Mouse (Mus musculus) embryo, embryonic 10.5 days (tissue): Measurements from ENCODE around the gene Adam30.
"Not testable (repeated sequence)": the region's sequence is repeated elsewhere in the genome, so short reads cannot be mapped to it uniquely, and the experiment has no call there.

ENCODE experiments used
- DNase-seq: peaks from one replicate; pipeline ENCODE4 v3.0.0-alpha.2; 2015; ENCODE audit warnings: low spot score

Adam30 gene

GRCm38 (mm10) chr3:98160330-98160729, at the start of gene Adam30:
TSS of gene Adam30 (plus strand) at chr3:98160630.
- no peak for DNase-seq

GRCm38 (mm10) chr3:98118252-98118651, 42.2 kb upstream of the Adam30 start:
- no peak for DNase-seq

DNA sequence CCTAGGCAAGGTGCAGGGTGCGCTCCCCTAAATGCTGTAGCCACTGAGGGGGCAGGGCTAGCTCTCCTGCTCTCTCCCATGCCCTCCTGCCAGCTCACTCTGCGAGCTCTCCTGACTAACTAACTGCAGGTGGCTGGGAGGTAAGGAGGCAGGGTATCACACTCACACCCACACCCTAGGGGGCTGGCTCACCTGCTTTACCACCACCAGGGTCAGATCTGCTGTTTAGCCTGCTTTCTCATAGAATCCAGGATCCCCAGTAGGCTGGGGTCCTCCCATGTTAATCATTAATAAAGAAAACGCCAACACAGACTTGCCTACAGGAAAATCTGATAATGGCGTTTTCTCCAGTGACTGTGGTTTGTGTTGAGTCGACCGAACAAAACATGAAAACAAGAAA, 41.1 kb upstream of the Adam30 start:
- DNase-seq = no peak

DNA sequence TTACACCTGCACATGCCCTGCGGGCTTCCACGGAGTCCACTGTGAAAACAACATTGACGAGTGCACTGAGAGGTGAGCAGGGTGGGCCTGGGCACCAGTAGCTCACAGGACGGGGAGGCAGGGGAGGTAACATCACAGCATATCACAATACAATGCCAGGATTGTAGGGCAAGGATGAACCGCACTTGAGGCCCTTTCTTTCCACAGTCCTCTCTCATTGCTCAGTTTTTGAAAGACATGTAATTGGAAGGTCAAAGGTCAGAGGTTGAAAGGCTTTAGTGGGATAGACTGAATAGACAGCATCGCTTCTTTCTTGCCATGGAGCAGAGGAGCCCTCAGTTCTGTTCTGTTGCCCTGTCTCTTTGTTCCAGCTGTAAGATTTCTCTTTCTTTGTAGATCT, 39.5 kb upstream of the Adam30 start:
- peak; percentile 83 for DNase-seq

GRCm38 (mm10) chr3:98127775-98128174, 32.7 kb upstream of the Adam30 start:
- no peak for DNase-seq

DNA sequence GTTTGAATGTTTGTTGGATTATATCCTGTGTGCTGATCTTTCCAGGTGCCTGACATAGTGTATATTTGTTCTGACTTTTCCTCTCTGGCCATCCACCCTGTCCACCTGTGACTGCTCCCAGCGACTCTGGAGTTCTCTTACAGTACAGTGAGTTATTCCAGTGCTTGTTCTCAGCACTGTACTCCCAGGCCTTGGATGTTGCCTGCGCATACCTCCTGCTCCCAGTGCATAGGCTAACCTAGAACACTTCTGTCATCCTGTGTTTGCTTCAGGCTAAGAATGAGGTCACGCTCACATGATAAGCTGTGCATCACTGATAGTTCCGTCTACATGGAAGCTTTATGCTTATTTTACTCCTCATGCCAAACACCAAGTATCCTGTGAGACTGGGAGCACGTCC, 31.7 kb upstream of the Adam30 start:
- DNase-seq = no peak

DNA sequence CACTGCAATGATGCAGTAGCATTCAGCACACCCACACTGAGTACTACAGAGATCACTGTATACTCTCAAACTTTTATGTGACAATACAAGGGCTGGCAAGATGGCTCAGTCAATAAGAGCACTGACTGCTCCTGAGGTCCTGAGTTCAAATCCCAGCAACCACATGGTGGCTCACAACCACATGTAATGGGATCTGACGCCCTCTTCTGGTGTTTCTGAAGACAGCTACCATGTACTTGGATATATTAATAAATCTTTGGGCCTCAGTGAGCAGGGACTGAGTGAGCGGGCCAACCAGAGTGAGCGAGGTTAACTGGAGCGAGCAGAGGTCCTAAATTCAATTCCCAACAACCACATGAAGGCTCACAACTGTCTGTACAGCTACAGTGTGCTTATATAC, 28.3 kb upstream of the Adam30 start:
- not testable (repeated sequence) for DNase-seq

- DNase-seq = no peak
Observed at GRCm38 (mm10) chr3:98132636-98133035, 27.8 kb upstream of the Adam30 start.

- DNase-seq = no peak
Observed at GRCm38 (mm10) chr3:98141456-98141855, 19.0 kb upstream of the Adam30 start.

DNA sequence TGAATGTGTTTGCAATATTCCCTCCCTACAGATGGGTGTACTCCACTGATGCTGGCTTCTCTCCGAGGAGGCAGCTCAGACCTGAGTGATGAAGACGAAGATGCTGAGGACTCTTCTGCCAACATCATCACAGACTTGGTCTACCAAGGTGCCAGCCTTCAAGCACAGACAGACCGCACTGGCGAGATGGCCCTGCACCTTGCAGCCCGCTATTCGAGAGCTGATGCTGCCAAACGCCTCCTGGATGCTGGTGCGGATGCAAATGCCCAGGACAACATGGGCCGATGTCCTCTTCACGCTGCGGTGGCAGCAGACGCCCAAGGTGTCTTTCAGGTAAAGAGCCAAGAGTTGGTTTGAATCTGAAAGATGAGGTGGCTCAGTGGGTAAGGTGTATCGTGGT, 17.6 kb upstream of the Adam30 start:
- no peak for DNase-seq

- no peak for DNase-seq
Observed at GRCm38 (mm10) chr3:98145204-98145603, 15.2 kb upstream of the Adam30 start.

GRCm38 (mm10) chr3:98146471-98147410, 13.7 kb upstream of the Adam30 start:
- DNase-seq = no peak

GRCm38 (mm10) chr3:98147706-98148105, 12.7 kb upstream of the Adam30 start:
- no peak for DNase-seq

DNA sequence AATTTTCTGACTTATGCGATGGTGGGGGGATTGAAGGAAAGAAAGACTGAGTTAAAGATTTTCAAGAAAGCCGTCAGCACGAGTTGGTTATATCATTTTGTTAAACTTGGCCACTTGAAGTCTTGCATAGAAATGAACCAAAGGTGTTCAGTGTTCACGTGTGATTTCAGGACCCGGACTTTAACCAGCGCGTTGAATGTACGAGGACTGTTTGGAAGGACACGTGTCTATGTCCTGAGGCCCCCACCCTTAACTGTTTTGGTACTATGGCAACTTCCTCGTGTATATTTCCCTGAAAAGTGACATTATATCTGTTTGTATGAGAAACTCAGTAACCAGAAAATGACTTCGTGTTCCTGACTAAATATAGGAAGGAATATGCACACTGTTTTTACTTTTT, 10.5 kb upstream of the Adam30 start:
- no peak for DNase-seq

GRCm38 (mm10) chr3:98151016-98151415, 9.4 kb upstream of the Adam30 start:
- no peak for DNase-seq

DNA sequence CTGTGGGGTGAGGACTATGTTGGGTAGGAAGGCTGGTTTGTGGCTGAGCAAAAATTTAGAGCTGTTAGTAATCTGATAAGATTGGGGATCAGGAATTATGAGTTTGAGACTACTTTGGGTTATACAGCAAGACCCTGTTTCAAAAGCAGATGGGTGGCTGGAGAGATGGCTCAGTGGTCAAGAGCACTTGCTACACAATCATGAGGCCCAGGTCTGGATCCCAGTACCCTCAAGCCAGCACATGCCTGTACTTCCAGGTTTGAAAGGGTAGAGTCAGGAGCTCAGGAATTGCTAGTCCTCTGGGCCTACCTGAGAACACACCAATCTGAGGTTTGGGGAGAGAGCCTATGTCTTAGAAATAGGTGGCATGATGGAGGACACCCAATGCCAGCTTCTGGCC, 7.0 kb upstream of the Adam30 start:
- DNase-seq = no peak

- DNase-seq = no peak
Observed at GRCm38 (mm10) chr3:98156158-98156557, 4.3 kb upstream of the Adam30 start.

- DNase-seq = no peak
Observed at GRCm38 (mm10) chr3:98157073-98157472, 3.4 kb upstream of the Adam30 start.

GRCm38 (mm10) chr3:98157585-98157984, 2.8 kb upstream of the Adam30 start:
- DNase-seq = no peak

DNA sequence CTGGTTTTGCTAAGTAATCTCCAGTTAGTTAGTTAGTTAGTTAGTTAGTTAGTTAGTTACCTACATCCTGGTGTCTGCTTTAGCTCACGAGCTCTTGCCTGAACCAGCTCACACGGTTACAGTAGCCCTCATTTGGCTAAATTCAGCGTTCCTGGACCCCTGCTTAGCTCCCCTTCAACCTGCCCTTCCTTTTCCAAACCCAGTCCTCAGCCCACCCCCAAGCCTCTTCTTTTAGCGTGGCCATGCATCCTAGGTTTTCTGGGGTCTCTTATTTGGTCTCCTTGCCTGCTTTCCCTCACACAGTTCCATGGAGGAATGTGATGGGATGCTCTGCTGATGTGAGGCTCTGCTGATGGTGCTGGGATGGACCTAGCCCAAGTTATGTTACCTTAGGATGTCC, 1.8 kb upstream of the Adam30 start:
- no peak for DNase-seq

DNA sequence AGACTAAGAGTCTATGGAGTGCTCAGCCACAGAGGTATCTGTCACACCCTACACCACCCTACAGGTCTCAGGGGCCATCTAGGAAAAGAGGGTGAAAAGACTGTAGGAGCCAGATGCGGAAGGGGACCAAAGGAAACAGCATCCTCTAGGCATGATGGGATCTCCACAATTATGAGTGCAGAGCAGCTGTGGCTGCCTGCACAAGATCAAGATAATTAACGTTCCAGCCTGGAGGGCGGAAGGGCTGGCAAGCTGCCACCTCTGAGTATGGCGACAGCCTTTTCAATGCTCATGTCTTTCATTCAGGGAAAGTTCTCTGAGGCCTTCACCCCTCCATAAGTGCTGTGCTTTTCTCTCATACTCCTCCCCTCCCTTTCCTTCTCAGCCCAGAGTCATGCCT, 1.1 kb upstream of the Adam30 start:
- no peak for DNase-seq

DNA sequence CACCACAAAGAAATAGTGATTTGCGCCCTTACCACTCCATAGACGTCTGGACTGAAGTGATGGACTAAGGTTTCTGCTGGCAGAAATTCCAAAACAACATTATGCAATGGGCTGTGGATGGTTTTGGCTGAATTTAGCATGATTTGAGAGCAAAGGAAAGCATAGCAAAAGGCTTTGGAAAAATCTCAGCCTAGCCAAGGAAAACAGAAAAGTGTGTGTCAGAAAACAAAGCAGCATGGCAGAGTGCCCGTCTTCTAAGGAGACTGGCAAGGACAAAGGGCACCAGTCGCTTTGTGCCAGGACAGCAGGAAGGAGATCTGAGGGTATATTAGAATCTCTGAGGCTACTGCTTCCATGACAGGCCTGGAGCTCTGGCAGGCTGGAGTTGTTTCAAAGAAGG, 17.9 kb downstream of the Adam30 start:
- DNase-seq = no peak

GRCm38 (mm10) chr3:98180805-98181204, 20.4 kb downstream of the Adam30 start:
- DNase-seq = peak; percentile 81

DNA sequence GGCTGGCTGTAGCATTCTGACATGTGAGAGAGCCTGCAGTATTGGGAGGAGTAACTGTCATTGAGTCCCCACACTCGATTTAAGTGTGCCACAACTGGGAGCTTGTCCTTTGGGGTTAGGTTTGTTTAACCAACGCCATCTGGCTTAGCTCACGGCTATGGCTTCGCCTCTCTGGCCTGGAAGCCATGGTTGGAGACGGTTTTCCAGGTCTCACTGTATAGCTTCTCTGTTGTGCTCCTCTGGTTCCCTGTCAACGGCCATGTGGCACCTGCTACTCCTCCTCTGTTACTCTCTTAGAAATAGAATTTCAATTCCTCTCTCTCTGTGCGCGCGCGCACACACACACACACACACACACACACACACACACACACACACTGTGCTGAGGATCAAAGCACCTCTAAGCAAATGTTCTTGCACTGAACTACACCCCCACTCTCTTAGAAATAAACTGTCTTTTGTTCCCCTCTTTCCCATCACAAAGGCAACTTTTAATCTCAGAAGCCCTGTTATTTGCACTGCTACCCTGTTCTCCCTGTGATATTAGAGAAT, 24.8 kb downstream of the Adam30 start:
- DNase-seq = no peak
